Mouse (Mus musculus) intestine, postnatal 0 days (tissue): ENCODE measurements around the gene Atp12a. TPM values are rescaled to one million over a fixed set of nuclear protein-coding genes. Genes with fewer than 3 reads are reported as not detected.

ENCODE experiments used
- ATAC-seq: fragments of 200-750 bp; cut with Nextera tagmentation; 2 replicates; pipeline ENCODE4 v1.8.0; 2017; ENCODE audit warnings: mild to moderate bottlenecking, moderate TSS enrichment, moderate library complexity
- H3K27ac ChIP-seq: fragments of 300-500 bp; sonication (generic); 2 replicates; pipeline ENCODE4 v1.5.1; 2014; ENCODE audit warnings: mild to moderate bottlenecking, low read depth, low read length, moderate library complexity
- H3K27me3 ChIP-seq: fragments of 300-500 bp; sonication (generic); replicated peaks from 2 replicates; pipeline ENCODE4 v1.6.1; 2014; ENCODE audit warnings: low read length, mixed read lengths; ENCODE audit not compliant: control insufficient read depth, insufficient read depth
- H3K36me3 ChIP-seq: fragments of 300-500 bp; sonication (generic); 2 replicates; pipeline ENCODE4 v1.6.1; 2014; ENCODE audit warnings: mild to moderate bottlenecking, moderate library complexity; ENCODE audit not compliant: control insufficient read depth, insufficient read depth
- H3K4me1 ChIP-seq: fragments of 300-500 bp; sonication (generic); replicated peaks from 2 replicates; pipeline ENCODE4 v1.6.1; 2014; ENCODE audit warnings: antibody characterized with exemption, low read length, mixed read lengths; ENCODE audit not compliant: control insufficient read depth, insufficient read depth
- H3K4me2 ChIP-seq: fragments of 300-500 bp; sonication (generic); replicated peaks from 2 replicates; pipeline ENCODE4 v1.6.1; 2014; ENCODE audit warnings: low read depth, mild to moderate bottlenecking, moderate library complexity
- H3K4me3 ChIP-seq: fragments of 300-500 bp; sonication (generic); 2 replicates; pipeline ENCODE4 v1.5.1; 2014; ENCODE audit warnings: low read depth, low read length
- H3K9ac ChIP-seq: fragments of 300-500 bp; sonication (generic); 2 replicates; pipeline ENCODE4 v1.6.1; 2014; ENCODE audit warnings: mild to moderate bottlenecking, low read depth, low read length
- H3K9me3 ChIP-seq: fragments of 300-500 bp; sonication (generic); 2 replicates; pipeline ENCODE4 v1.6.1; 2016; ENCODE audit warnings: mixed run types; ENCODE audit not compliant: control insufficient read depth
- CTCF ChIP-seq: sonication (generic); IDR thresholded peaks from 2 replicates; pipeline ENCODE4 v1.5.1; 2016; ENCODE audit warnings: low read depth, mild to moderate bottlenecking, control low read depth, antibody characterized with exemption, moderate library complexity
- WGBS: fragments of 180-500 bp; shearing (Covaris S2); extraction: QIAGEN DNeasy Blood & Tissue Kit; methylation state at CpG from one replicate; pipeline ENCODE4 v1.1.7; 2014; 5-methylcytosine and 5-hydroxymethylcytosine counted together
- polyA plus RNA-seq: library from polyadenylated mRNA; unstranded; fragments of >200 nt; fragmentation: Nextera tagmentation; extraction: Ambion mirVana; gene quantifications from 2 replicates; pipeline ENCODE4 v1.2.1, GENCODE M21; 2015

The Atp12a gene
- polyA plus RNA-seq, 1 experiment from 2014 or later: 0.37 TPM

GRCm38 (mm10) chr14:56351959-56352660 lies 12.8 kb upstream of the Atp12a start:
- TF ChIP-seq CTCF: peak; percentile 74
- 26% methylated on average over 17 of the region's 17 CpGs for WGBS
- H3K9ac ChIP-seq: no peak overlapping the region
- H3K4me3 ChIP-seq: no peak overlapping the region
- ATAC-seq: 0 out of 2 replicates have a peak, but pooled peaks have one; percentile 31
- no peaks in the 10 kb centered on the region for H3K36me3 ChIP-seq
- no peak overlapping the region for H3K27ac ChIP-seq
- H3K4me2 ChIP-seq: no peak overlapping the region
- no peaks in the 10 kb centered on the region for H3K9me3 ChIP-seq
- H3K4me1 ChIP-seq: no peaks in the 10 kb centered on the region
- no peaks in the 10 kb centered on the region for H3K27me3 ChIP-seq

DNA sequence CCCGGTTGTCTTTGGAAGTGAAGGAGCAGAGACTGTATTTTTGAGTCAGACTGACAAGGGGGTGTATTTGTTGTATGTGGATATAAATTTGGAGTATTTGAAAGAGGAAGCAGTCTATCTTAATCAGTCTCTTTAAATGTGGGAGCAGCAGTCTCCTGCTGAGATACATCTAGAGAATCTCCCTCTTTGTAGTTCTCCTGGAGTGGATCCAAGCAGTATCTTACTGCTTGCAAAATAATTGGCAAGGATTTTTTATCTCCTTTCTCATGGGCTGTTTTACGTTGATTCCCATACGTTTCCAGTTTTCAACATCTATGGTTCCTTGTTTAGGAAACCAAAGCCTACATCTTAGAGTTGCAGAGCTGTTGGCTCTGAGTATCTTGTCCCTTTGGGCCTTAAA lies 10.1 kb upstream of the Atp12a start:
- no peaks in the 10 kb centered on the region for H3K9me3 ChIP-seq
- no peaks in the 10 kb centered on the region for H3K27me3 ChIP-seq
- no peaks in the 10 kb centered on the region for H3K4me1 ChIP-seq
- no peak overlapping the region for H3K4me3 ChIP-seq
- 74% methylated on average over 3 of the region's 3 CpGs for WGBS
- H3K4me2 ChIP-seq: no peak overlapping the region
- no peak overlapping the region; the same call in 1 of the 2 replicates for H3K9ac ChIP-seq
- H3K36me3 ChIP-seq: no peaks in the 10 kb centered on the region
- H3K27ac ChIP-seq: no peak overlapping the region
- no peak for TF ChIP-seq CTCF
- no peak for ATAC-seq

- H3K27me3 ChIP-seq: no peaks in the 10 kb centered on the region
Measured at GRCm38 (mm10) chr14:56355396-56355795, 9.5 kb upstream of the Atp12a start.

GRCm38 (mm10) chr14:56356196-56356595 lies 8.7 kb upstream of the Atp12a start:
- WGBS: 76% methylated on average over 6 of the region's 6 CpGs
- Histone ChIP-seq H3K27ac (no peak overlapping the region), H3K36me3 (no peaks in the 10 kb centered on the region), H3K9me3 (no peaks in the 10 kb centered on the region), H3K4me1 (no peaks in the 10 kb centered on the region), H3K27me3 (no peaks in the 10 kb centered on the region), H3K9ac (no peak overlapping the region), H3K4me2 (no peak overlapping the region), H3K4me3 (no peak overlapping the region)
- ATAC-seq: no peak
- no peak for TF ChIP-seq CTCF

More at GRCm38 (mm10) chr14:56355396-56355795, 9.5 kb upstream of the Atp12a start:
- H3K9ac ChIP-seq: no peak overlapping the region; the same call in 1 of the 2 replicates
- no peaks in the 10 kb centered on the region for H3K36me3 ChIP-seq
- H3K9me3 ChIP-seq: no peaks in the 10 kb centered on the region
- WGBS: 57% methylated on average over 8 of the region's 8 CpGs
- H3K4me2 ChIP-seq: no peak overlapping the region
- H3K27ac ChIP-seq: no peak overlapping the region
- no peak overlapping the region for H3K4me3 ChIP-seq
- no peak for TF ChIP-seq CTCF
- no peak for ATAC-seq
- H3K4me1 ChIP-seq: no peaks in the 10 kb centered on the region

GRCm38 (mm10) chr14:56358422-56358821 lies 6.4 kb upstream of the Atp12a start:
- H3K9ac ChIP-seq: no peak overlapping the region
- H3K27me3 ChIP-seq: 0 out of 2 replicates have a peak, but pooled peaks cover 2% of the 10 kb centered on the region
- no peak for ATAC-seq
- TF ChIP-seq CTCF: no peak
- no peak overlapping the region for H3K4me2 ChIP-seq
- no peak overlapping the region for H3K4me3 ChIP-seq
- no peaks in the 10 kb centered on the region for H3K9me3 ChIP-seq
- H3K36me3 ChIP-seq: no peaks in the 10 kb centered on the region
- no peaks in the 10 kb centered on the region for H3K4me1 ChIP-seq
- H3K27ac ChIP-seq: no peak overlapping the region
- 77% methylated on average over 7 of the region's 7 CpGs for WGBS

DNA sequence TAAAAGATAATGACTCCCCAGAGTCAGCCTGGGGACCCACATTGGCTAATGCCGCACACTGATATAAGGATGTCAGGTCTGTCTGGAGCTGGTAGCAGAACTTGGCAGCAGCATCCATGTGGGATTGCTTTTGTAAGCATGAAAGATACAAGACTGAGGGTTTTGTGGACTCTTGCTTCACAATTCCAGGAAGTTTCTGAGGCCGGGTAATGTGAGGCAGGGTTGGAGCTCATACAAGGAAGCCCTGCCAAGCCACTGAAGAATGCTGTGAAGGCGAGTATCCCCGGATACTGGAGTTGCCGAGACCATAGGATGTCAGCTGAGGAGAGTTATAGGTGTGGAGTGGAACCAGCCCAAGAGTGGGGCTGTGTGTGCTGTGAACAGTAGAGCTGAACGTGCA lies 5.7 kb upstream of the Atp12a start:
- Histone ChIP-seq H3K9me3 (no peaks in the 10 kb centered on the region), H3K4me1 (no peaks in the 10 kb centered on the region), H3K27ac (no peak overlapping the region), H3K4me3 (no peak overlapping the region), H3K36me3 (no peaks in the 10 kb centered on the region), H3K9ac (no peak overlapping the region), H3K4me2 (no peak overlapping the region), H3K27me3 (peaks cover 8% of the 10 kb centered on the region)
- ATAC-seq: no peak
- WGBS: 63% methylated on average over 6 of the region's 6 CpGs
- no peak for TF ChIP-seq CTCF
